8 mouse cellular contexts compared by ENCODE assay signal in the genomic region with DNA sequence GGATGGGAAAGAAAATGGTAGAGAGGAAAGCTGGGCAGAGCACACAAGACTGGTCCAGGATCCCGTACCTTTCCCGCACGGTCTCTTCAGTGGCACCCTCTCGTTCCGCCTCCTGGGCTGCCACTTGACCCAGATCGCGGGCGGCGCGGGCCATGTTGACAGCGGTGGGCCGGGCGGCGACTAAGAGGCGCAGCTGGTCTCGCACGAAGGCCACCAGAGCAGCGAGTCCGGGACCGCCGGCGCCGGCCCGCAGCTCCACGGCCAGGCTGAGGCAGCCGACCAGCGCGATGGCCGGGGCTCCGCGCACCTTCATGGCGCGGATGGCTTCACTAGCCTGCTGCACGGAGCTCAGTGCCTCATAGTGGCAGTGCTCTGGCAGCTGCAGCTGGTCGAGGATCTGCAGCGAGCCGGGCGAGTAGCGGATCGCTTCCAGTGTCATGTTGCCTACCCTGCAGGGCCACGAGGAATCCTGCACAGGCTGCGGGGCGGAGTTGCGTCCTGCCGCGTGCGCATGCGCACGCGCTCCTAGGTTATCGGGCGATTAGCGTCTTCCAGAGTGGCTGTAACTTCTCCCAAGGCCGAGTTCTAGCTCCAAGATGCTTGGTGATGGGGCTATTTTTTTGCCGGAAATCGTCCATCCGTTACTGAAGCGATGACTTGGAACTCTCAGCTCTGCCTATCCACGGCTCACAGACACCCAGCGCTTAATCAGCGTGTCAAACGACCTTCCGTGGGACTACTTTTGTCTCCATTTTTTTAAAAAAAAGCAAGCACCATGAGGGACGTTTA. TPM values are rescaled to one million over a fixed set of nuclear protein-coding genes. Genes with fewer than 3 reads are reported as not detected.
DNase-seq lines count a peak whose midpoint lies in the region; ATAC-seq and TF ChIP-seq lines count a peak whose summit lies in the region.

A gene (minus strand): TSS at position 505 of the 789 bp plus-strand sequence.

- TF ChIP-seq EP300 in heart, postnatal 0 days (IDR thresholded peaks at IDR 0.05; ENCODE audit: low read depth) = no peak

- no peaks in the 10 kb centered on the region for H3K9me3 ChIP-seq in G1E (replicated peaks)
- no peaks in the 10 kb centered on the region for H3K9me3 ChIP-seq in forebrain, embryonic 13.5 days (replicated peaks)
- H3K9me3 ChIP-seq in heart, postnatal 0 days (replicated peaks; ENCODE audit: control insufficient read depth, low read length) = no peaks in the 10 kb centered on the region

- DNase-seq in G1E (ENCODE audit: low spot score) = peak; percentile 85
- DNase-seq in heart, postnatal 0 days (ENCODE audit: low spot score) = peak; percentile 77
- DNase-seq in kidney, postnatal 36 days = peak; percentile 86 to 88
- DNase-seq in lung, adult 2 months = peak; percentile 75
- DNase-seq in testis, postnatal 14 days (ENCODE audit: low spot score) = peak; percentile 85

- H3K27ac ChIP-seq in forebrain, embryonic 13.5 days = peak within 1 kb of the TSS; percentile 92
- peak within 1 kb of the TSS; percentile 84 for H3K27ac ChIP-seq in heart, postnatal 0 days (ENCODE audit: low read depth)

- H3K4me1 ChIP-seq in G1E (ENCODE audit: insufficient read depth, low read depth, low read length) = peaks cover 51% of the 10 kb centered on the region
- H3K4me1 ChIP-seq in forebrain, embryonic 13.5 days = peaks cover 18% of the 10 kb centered on the region
- peaks cover 17% of the 10 kb centered on the region for H3K4me1 ChIP-seq in heart, postnatal 0 days (ENCODE audit: control insufficient read depth, insufficient read depth)
- peaks cover 9% of the 10 kb centered on the region; the same call in 1 of the 2 replicates for H3K4me1 ChIP-seq in lung, adult 2 months (ENCODE audit: control insufficient read depth, insufficient read depth, low read length)

- ATAC-seq in G1E (ENCODE audit: extremely low read depth, insufficient number of reproducible peaks, low FRiP score, poor library complexity, severe bottlenecking) = peak; percentile 52
- peak; percentile 77 for ATAC-seq in cerebellum, adult (ENCODE audit: insufficient number of reproducible peaks, low FRiP score, low TSS enrichment)
- peak; percentile 93 for ATAC-seq in forebrain, embryonic 13.5 days
- ATAC-seq in heart, postnatal 0 days (ENCODE audit: insufficient read depth, low read depth) = peak; percentile 90
- ATAC-seq in neutrophil, adult 5-6 weeks (ENCODE audit: extremely low read depth, insufficient number of reproducible peaks, low FRiP score, poor library complexity, severe bottlenecking) = peak; percentile 64

- peak; percentile 72; the same call in 1 of the 2 replicates for TF ChIP-seq POLR2A in lung, adult 2 months (IDR thresholded peaks at IDR 0.05; ENCODE audit: borderline replicate concordance, extremely low read depth, low read depth, low read length)

- peaks cover 84% of the 10 kb centered on the region for H3K36me3 ChIP-seq in G1E (replicated peaks)
- H3K36me3 ChIP-seq in forebrain, embryonic 13.5 days (ENCODE audit: poor library complexity, severe bottlenecking) = peaks cover 74% of the 10 kb centered on the region
- peaks cover 56% of the 10 kb centered on the region for H3K36me3 ChIP-seq in heart, postnatal 0 days (replicated peaks; ENCODE audit: control insufficient read depth, insufficient read depth, low read length)

- no peak for TF ChIP-seq CTCF in G1E (IDR thresholded peaks at IDR 0.05; ENCODE audit: low read depth, low read length)
- TF ChIP-seq CTCF in heart, postnatal 0 days (IDR thresholded peaks at IDR 0.05; ENCODE audit: low read depth) = no peak
- TF ChIP-seq CTCF in lung, adult 2 months (IDR thresholded peaks at IDR 0.05; ENCODE audit: insufficient read depth, low read length) = no peak

- H3K9ac ChIP-seq in forebrain, embryonic 13.5 days = peak within 1 kb of the TSS; percentile 89
- peak within 1 kb of the TSS; percentile 80 for H3K9ac ChIP-seq in heart, postnatal 0 days (replicated peaks; ENCODE audit: low read depth, low read length)

- under 1% methylated on average over 64 of the region's 64 CpGs for WGBS in forebrain, embryonic 13.5 days
- WGBS in heart, postnatal 0 days = under 1% methylated on average over 63 of the region's 64 CpGs
- WGBS in lung, adult 2 months = under 1% methylated on average over 64 of the region's 64 CpGs

- peak within 1 kb of the TSS; percentile 97 for H3K4me2 ChIP-seq in forebrain, embryonic 13.5 days
- peak within 1 kb of the TSS; percentile 99 for H3K4me2 ChIP-seq in heart, postnatal 0 days (ENCODE audit: low read depth, low read length)

- H3K27me3 ChIP-seq in G1E (ENCODE audit: insufficient read depth, low read length) = no peaks in the 10 kb centered on the region
- H3K27me3 ChIP-seq in forebrain, embryonic 13.5 days = no peaks in the 10 kb centered on the region
- no peaks in the 10 kb centered on the region for H3K27me3 ChIP-seq in heart, postnatal 0 days (ENCODE audit: control insufficient read depth, insufficient read depth, low read length)

- peak within 1 kb of the TSS; percentile 95 for H3K4me3 ChIP-seq in G1E (ENCODE audit: low read depth, low read length)
- H3K4me3 ChIP-seq in forebrain, embryonic 13.5 days = peak within 1 kb of the TSS; percentile 81
- peak within 1 kb of the TSS; percentile 72 for H3K4me3 ChIP-seq in heart, postnatal 0 days (ENCODE audit: low read depth, low read length)
- peak within 1 kb of the TSS; percentile 94 for H3K4me3 ChIP-seq in lung, adult 2 months (replicated peaks; ENCODE audit: extremely low read depth, low read depth, low read length)

RNA-seq across cellular contexts. Expression of the gene that starts here (rescaled TPM):
- total RNA-seq in G1E (2014; fragmentation: Nextera tagmentation) (14.1 and 20.1 TPM in 2 replicates), G1E (2017) (7.0 and 13.2 TPM in 2 replicates)
- polyA plus RNA-seq in G1E (2012) = 58.7 and 87.4 TPM in 2 replicates
- polyA plus RNA-seq in forebrain, embryonic 13.5 days (2015; fragmentation: Nextera tagmentation; extraction: Ambion mirVana) = 57.3 and 64.1 TPM in 2 replicates
- total RNA-seq in heart, postnatal 0 days (2014; rRNA removed; ENCODE audit: low replicate concordance) = 25.8 and 74.7 TPM in 2 replicates
- 37.3 and 39.2 TPM in 2 replicates for polyA plus RNA-seq in heart, postnatal 0 days (2015; fragmentation: Nextera tagmentation; extraction: Ambion mirVana)
- 66.2 and 78.8 TPM in 2 replicates for polyA plus RNA-seq in lung, adult 2 months (2012; rRNA removed)
- total RNA-seq in neutrophil, adult 5-6 weeks (2017) = 11.9 and 19.9 TPM in 2 replicates

Comparison
In these comparisons a context has a peak if more than half of its experiments do, and no peak if none do; other contexts are left out.
1. Peak in every context shown above with its lines: DNase-seq, ATAC-seq, H3K4me3 ChIP-seq and H3K27ac ChIP-seq.